Mouse (Mus musculus): Measurements from ENCODE around the gene Sart3. TPM values are rescaled to one million over a fixed set of nuclear protein-coding genes. Genes with fewer than 3 reads are reported as not detected.

Sart3 gene
- polyA plus RNA-seq, 1 experiment from 2014 or later, result 57.6 TPM

- peaks cover 14% of the 10 kb centered on the region for H3K4me1 ChIP-seq
- 39% methylated on average over 21 of the region's 21 CpGs for WGBS
- H3K9ac ChIP-seq (replicated peaks), result no peak overlapping the region
Measured at GRCm38 (mm10) chr5:113703803-113704585, 68.3 kb downstream of the Sart3 start.

DNA sequence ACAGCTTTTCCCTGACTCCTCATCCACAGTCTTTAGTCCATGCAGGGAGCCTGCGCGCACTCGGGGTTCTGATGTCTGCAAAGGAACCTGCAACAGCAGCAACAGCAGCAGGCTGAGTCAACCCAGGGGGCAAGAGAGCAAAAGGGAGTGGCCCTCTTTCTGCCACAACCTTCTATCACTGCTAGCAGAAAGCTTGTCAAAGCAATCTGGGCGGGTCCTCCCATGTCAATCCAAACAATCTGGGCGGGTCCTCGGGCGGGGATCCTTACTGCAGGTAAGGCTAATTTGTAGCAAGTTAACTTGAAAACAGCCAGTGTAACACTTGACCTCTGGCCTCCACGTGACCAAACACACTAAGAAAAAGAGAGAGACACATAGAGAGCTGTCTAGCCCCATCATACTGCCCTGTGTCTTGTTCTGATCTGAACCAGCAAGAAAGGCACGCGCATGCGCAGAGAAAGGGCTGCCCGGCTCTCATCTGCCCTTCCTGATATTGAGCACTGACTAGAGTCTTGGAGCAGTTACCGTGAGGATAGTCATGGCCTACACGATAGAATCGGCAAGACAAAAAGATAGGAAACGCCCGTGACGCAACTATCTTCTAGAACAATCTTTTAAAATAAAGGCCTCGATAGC, 71.8 kb downstream of the Sart3 start:
- H3K4me1 ChIP-seq, result peaks cover 14% of the 10 kb centered on the region
- no peak overlapping the region for H3K4me3 ChIP-seq
- no peaks in the 10 kb centered on the region for H3K36me3 ChIP-seq
- H3K9ac ChIP-seq (replicated peaks), result no peak overlapping the region
- no peaks in the 10 kb centered on the region for H3K9me3 ChIP-seq
- no peaks in the 10 kb centered on the region for H3K27me3 ChIP-seq
- 79% methylated on average over 19 of the region's 19 CpGs for WGBS
- no peak for ATAC-seq (replicated peaks)
- H3K27ac ChIP-seq (replicated peaks), result no peak overlapping the region
- no peak overlapping the region for H3K4me2 ChIP-seq (replicated peaks)

More at GRCm38 (mm10) chr5:113703803-113704585, 68.3 kb downstream of the Sart3 start:
- Histone ChIP-seq H3K36me3 (no peaks in the 10 kb centered on the region), H3K4me2 (replicated peaks) (no peak overlapping the region), H3K4me3 (no peak overlapping the region), H3K27me3 (no peaks in the 10 kb centered on the region), H3K9me3 (no peaks in the 10 kb centered on the region), H3K27ac (replicated peaks) (peak overlapping the region; percentile 12)
- no peak for ATAC-seq (replicated peaks)

DNA sequence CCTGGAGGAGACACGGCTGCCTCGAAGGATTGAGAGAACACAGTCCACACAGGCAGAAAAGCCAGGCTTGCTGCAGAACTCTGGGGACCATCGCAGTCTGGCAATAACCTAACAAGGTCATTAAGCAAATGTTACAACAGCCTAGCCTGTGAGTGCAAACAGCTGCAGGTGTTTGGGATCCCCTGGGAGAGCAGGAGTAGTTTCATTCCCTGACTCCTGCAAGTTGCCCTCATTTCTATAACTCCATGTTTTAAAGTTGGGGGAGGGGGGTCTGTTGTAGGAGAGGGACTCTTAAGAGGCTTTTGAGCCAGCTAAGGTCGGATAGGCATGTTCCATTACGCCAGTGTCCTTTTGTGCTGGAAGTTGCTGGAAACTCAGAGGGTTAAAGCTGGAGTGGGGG, 77.9 kb downstream of the Sart3 start:
- Histone ChIP-seq H3K4me1 (peaks cover 21% of the 10 kb centered on the region), H3K36me3 (no peaks in the 10 kb centered on the region), H3K9me3 (no peaks in the 10 kb centered on the region), H3K27ac (replicated peaks) (no peak overlapping the region), H3K4me2 (replicated peaks) (no peak overlapping the region), H3K9ac (replicated peaks) (no peak overlapping the region), H3K27me3 (no peaks in the 10 kb centered on the region), H3K4me3 (no peak overlapping the region)
- ATAC-seq (replicated peaks), result no peak
- 48% methylated on average over 5 of the region's 5 CpGs for whole genome bisulfite sequencing

DNA sequence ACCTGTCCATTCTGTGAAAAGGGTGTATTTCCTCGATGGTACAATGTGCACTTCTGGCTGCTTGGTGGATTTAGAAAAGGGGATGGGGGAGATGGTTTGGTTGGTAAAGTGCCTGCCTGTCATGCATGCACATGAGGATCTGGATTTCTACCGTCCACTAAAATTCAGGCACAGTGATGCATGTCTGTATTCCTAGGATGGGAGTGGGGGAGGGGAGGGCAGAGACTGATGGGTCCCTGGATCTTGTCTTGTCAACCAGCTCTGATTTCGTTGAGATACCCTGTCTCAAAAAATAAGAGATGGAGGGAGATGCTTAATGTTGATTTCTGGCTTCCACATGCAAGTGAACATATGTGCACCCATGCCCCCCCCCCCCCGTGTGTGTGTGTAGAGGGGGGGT, 78.3 kb downstream of the Sart3 start:
- WGBS, result 69% methylated on average over 4 of the region's 4 CpGs
- H3K4me1 ChIP-seq, result peaks cover 21% of the 10 kb centered on the region
- no peak overlapping the region for H3K4me3 ChIP-seq
- H3K9me3 ChIP-seq, result no peaks in the 10 kb centered on the region
- no peak overlapping the region for H3K4me2 ChIP-seq (replicated peaks)
- no peak for ATAC-seq (replicated peaks)
- no peaks in the 10 kb centered on the region for H3K36me3 ChIP-seq
- no peaks in the 10 kb centered on the region for H3K27me3 ChIP-seq
- H3K27ac ChIP-seq (replicated peaks), result no peak overlapping the region
- no peak overlapping the region for H3K9ac ChIP-seq (replicated peaks)

DNA sequence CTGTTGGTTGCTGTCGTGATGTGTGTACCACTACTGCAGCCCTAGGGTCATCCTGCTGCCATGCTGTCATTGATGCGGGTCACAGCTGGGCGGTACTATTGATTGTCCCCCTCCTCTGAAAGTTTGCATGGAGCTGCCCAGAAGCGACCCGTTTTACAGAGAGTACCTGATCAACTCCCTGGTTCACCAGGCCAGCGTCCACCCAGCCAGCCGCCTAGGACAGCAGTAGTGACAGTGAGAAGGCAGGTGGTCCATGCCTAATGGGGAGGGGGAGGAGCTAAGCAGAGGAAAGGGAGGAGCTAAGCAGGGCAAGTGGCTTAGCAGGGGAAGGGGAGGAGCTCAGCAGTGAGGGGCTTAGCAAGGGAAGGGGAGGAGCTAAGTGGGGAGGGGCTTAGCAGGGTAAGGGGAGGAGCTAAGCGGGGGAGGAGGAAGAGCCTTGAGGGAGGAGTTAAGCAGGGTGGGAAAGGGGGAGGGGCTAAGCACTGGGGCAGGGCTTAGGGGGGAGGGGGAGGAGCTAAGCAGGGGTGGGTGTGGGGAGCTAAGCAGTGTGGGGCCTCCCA, 79.0 kb downstream of the Sart3 start:
- Histone ChIP-seq H3K36me3 (no peaks in the 10 kb centered on the region), H3K9ac (replicated peaks) (no peak overlapping the region), H3K27me3 (no peaks in the 10 kb centered on the region), H3K27ac (replicated peaks) (no peak overlapping the region), H3K9me3 (no peaks in the 10 kb centered on the region), H3K4me1 (peaks cover 21% of the 10 kb centered on the region), H3K4me2 (replicated peaks) (no peak overlapping the region), H3K4me3 (no peak overlapping the region)
- WGBS, result 96% methylated on average over 8 of the region's 8 CpGs
- ATAC-seq (replicated peaks), result no peak

Other genes starting within 250 kb of the Sart3 start
- 1.3 and 1.4 TPM in 2 replicates for gene Cmklr1, start 122.1 kb downstream of the Sart3 start, polyA plus RNA-seq (2015; fragmentation: Nextera tagmentation; extraction: Ambion mirVana)
- not detected in 2 replicates for gene 1700069L16Rik, start 47.7 kb downstream of the Sart3 start, polyA plus RNA-seq (2015; fragmentation: Nextera tagmentation; extraction: Ambion mirVana)
- gene Ficd, start 36.7 kb downstream of the Sart3 start, polyA plus RNA-seq (2015; fragmentation: Nextera tagmentation; extraction: Ambion mirVana), result 7.8 and 9.0 TPM in 2 replicates
- 87.4 and 94.1 TPM in 2 replicates for gene Iscu, start 238 bp upstream of the Sart3 start, polyA plus RNA-seq (2015; fragmentation: Nextera tagmentation; extraction: Ambion mirVana)
- gene Tmem119, start 28.0 kb upstream of the Sart3 start, polyA plus RNA-seq (2015; fragmentation: Nextera tagmentation; extraction: Ambion mirVana), result 4.9 and 5.1 TPM in 2 replicates
- 1.8 TPM in 2 replicates for gene Selplg, start 60.1 kb upstream of the Sart3 start, polyA plus RNA-seq (2015; fragmentation: Nextera tagmentation; extraction: Ambion mirVana)
- gene Coro1c, start 136.2 kb upstream of the Sart3 start, polyA plus RNA-seq (2015; fragmentation: Nextera tagmentation; extraction: Ambion mirVana), result 221 and 224 TPM in 2 replicates
- 12.8 and 13.8 TPM in 2 replicates for gene Ssh1, start 221.4 kb upstream of the Sart3 start, polyA plus RNA-seq (2015; fragmentation: Nextera tagmentation; extraction: Ambion mirVana)
- gene Dao, start 231.2 kb upstream of the Sart3 start, polyA plus RNA-seq (2015; fragmentation: Nextera tagmentation; extraction: Ambion mirVana), result not detected in 2 replicates